Mouse (Mus musculus): Measurements from ENCODE around the gene Vav3.

- TF ChIP-seq EP300 (IDR thresholded peaks at IDR 0.05; ENCODE audit: low read depth), result no peak
- TF ChIP-seq CTCF (IDR thresholded peaks at IDR 0.05; ENCODE audit: low read depth), result no peak
These were observed 126.1 kb downstream of the Vav3 start for GRCm38 (mm10) chr3:109466541-109466940.
